Mouse (Mus musculus): Measurements from ENCODE around the gene Map3k4. TPM values are rescaled to one million over a fixed set of nuclear protein-coding genes. Genes with fewer than 3 reads are reported as not detected.

Map3k4 gene
- polyA plus RNA-seq, 1 experiment from 2014 or later: 35.6 TPM

DNA sequence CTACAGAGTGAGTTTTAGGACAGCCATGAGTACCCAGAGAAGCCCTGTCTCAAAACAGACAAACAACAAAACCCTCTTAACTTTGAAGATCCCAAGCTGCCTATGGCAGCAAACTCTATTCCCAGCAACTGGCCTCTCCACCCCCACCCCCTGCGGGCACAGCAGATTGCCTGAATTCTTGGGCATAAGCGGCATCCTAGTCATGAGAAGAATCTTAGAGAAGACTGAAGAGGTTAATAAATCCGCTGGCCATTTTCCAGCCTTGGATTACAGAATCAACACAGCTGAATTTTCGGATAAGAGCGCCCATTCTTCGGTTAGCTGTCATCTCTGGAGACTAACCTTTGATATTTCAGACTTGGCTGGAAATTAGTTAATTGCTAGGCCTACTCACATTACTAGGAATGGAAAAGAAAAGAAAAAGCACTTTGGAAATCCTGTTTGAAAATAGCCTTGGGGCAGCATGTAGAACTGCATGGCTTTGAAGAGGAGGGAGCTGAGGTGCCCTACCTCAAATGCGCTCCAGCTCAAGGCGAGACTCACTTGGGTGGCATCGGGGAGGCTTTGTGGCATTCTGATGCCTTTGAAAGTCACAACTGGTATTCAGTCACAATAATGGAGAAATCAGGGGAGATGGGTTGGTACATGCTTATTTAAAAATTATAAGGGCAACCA is 25.2 kb upstream of the Map3k4 start:
- 63% methylated on average over 9 of the region's 9 CpGs for WGBS
- Histone ChIP-seq H3K4me3 (replicated peaks; ENCODE audit: low read length) (no peak overlapping the region), H3K9ac (ENCODE audit: low read length) (no peak overlapping the region), H3K27me3 (ENCODE audit: control insufficient read depth, insufficient read depth, low read length) (no peaks in the 10 kb centered on the region), H3K36me3 (ENCODE audit: control insufficient read depth, insufficient read depth, low read length) (no peaks in the 10 kb centered on the region), H3K4me1 (ENCODE audit: control insufficient read depth, insufficient read depth, low read length) (no peaks in the 10 kb centered on the region), H3K27ac (ENCODE audit: low read length) (peak overlapping the region; percentile 17; the same call in 1 of the 2 replicates), H3K4me2 (ENCODE audit: low read depth, low read length) (no peak overlapping the region), H3K9me3 (replicated peaks; ENCODE audit: control insufficient read depth, low read length) (peaks cover 9% of the 10 kb centered on the region; the same call in 1 of the 2 replicates)
- no peak for ATAC-seq (ENCODE audit: insufficient read depth, low FRiP score)

DNA sequence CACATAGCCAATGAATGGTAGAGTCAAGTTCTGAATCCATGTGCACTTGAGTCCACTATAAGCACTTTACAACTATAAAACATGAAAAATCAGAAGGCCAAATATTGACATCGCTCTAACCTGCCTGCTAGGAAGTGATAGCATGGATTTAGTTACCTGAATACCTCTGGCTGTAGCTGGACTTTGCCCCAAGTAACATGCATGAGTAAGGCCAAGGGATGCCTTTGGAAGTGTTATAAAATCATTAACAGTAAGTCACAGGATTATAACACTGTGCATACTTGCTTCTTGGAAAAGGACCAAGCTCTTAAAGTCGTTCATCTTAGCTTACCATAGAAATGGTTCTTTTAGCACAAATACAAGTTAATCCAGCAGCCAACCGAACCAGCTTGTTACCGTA is 18.6 kb upstream of the Map3k4 start:
- H3K4me2 ChIP-seq (ENCODE audit: low read depth, low read length): no peak overlapping the region
- peaks cover 9% of the 10 kb centered on the region; the same call in 1 of the 2 replicates for H3K9me3 ChIP-seq (replicated peaks; ENCODE audit: control insufficient read depth, low read length)
- no peak overlapping the region for H3K9ac ChIP-seq (ENCODE audit: low read length)
- peak; percentile 53; the same call in 1 of the 2 replicates for ATAC-seq (ENCODE audit: insufficient read depth, low FRiP score)
- 47% methylated on average over 4 of the region's 4 CpGs for WGBS
- H3K4me3 ChIP-seq (replicated peaks; ENCODE audit: low read length): no peak overlapping the region
- H3K4me1 ChIP-seq (ENCODE audit: control insufficient read depth, insufficient read depth, low read length): peaks cover 10% of the 10 kb centered on the region; the same call in 1 of the 2 replicates
- H3K27me3 ChIP-seq (ENCODE audit: control insufficient read depth, insufficient read depth, low read length): no peaks in the 10 kb centered on the region
- H3K27ac ChIP-seq (ENCODE audit: low read length): no peak overlapping the region
- no peaks in the 10 kb centered on the region for H3K36me3 ChIP-seq (ENCODE audit: control insufficient read depth, insufficient read depth, low read length)

DNA sequence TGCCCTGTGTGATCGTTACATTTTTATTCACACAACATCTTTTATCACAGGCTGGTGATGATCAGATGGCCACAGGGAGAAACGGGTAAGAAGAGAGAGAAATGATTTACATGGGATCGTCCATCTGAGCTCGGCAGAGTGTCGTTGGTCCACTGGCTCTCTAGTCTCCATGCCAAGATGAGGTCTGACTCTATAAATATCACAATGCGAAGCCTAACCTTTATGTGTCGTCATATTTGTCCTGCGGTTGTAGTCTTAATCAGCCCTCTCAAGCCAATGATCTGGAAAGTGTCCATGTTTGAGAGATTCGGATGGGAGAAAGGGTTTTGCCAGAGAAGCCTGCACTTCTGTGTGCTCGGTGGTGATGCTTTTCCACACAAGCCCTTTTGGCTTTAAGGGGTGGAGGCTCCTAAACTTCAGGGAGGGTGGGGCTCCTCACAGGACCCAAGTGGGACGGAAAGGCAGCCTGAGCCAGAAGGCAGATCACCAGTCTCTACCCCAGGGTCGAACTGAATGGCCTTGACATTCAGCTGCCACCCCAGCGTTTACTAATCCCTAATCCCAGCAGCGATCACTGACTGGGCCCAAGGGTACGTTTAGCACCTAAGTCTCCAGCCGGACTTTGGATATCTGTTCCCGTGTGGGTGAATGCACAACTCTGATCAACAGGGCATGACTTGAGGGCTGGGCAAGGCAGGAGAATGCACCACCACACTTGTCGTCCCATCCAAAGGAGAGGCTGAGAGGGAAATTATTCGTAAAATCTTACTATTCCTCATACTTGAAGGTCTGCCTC is 17.7 kb upstream of the Map3k4 start:
- Histone ChIP-seq H3K4me1 (ENCODE audit: control insufficient read depth, insufficient read depth, low read length) (peaks cover 10% of the 10 kb centered on the region; the same call in 1 of the 2 replicates), H3K9me3 (replicated peaks; ENCODE audit: control insufficient read depth, low read length) (peaks cover 9% of the 10 kb centered on the region; the same call in 1 of the 2 replicates), H3K27ac (ENCODE audit: low read length) (no peak overlapping the region), H3K9ac (ENCODE audit: low read length) (no peak overlapping the region), H3K36me3 (ENCODE audit: control insufficient read depth, insufficient read depth, low read length) (no peaks in the 10 kb centered on the region), H3K4me3 (replicated peaks; ENCODE audit: low read length) (no peak overlapping the region), H3K4me2 (ENCODE audit: low read depth, low read length) (no peak overlapping the region), H3K27me3 (ENCODE audit: control insufficient read depth, insufficient read depth, low read length) (no peaks in the 10 kb centered on the region)
- WGBS: 79% methylated on average over 19 of the region's 19 CpGs
- no peak; the same call in 1 of the 2 replicates for ATAC-seq (ENCODE audit: insufficient read depth, low FRiP score)

DNA sequence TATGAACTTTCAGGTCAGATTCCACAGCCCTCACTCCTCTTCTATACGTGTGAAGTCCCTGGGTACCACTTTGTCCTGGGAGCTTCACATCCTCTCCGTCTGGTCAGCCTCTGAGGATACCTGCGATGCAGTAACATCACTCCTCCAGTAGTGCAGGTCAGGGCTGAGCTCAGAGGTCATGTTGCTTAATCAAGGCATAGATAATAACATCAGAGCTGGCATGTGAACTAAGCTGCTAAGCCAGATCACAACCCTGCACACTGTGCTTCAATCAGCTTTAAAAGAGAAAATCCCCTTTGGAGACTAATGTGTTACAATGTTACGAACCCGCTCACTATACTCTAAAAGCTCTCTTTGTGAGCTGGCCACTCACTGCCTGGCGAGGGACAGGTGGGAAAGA is 16.5 kb upstream of the Map3k4 start:
- Histone ChIP-seq H3K27ac (ENCODE audit: low read length) (no peak overlapping the region), H3K9me3 (replicated peaks; ENCODE audit: control insufficient read depth, low read length) (peaks cover 9% of the 10 kb centered on the region; the same call in 1 of the 2 replicates), H3K9ac (ENCODE audit: low read length) (no peak overlapping the region), H3K4me1 (ENCODE audit: control insufficient read depth, insufficient read depth, low read length) (peaks cover 10% of the 10 kb centered on the region; the same call in 1 of the 2 replicates), H3K27me3 (ENCODE audit: control insufficient read depth, insufficient read depth, low read length) (no peaks in the 10 kb centered on the region), H3K4me3 (replicated peaks; ENCODE audit: low read length) (no peak overlapping the region), H3K36me3 (ENCODE audit: control insufficient read depth, insufficient read depth, low read length) (no peaks in the 10 kb centered on the region), H3K4me2 (ENCODE audit: low read depth, low read length) (no peak overlapping the region)
- no peak for ATAC-seq (ENCODE audit: insufficient read depth, low FRiP score)
- WGBS: 53% methylated on average over 6 of the region's 6 CpGs

DNA sequence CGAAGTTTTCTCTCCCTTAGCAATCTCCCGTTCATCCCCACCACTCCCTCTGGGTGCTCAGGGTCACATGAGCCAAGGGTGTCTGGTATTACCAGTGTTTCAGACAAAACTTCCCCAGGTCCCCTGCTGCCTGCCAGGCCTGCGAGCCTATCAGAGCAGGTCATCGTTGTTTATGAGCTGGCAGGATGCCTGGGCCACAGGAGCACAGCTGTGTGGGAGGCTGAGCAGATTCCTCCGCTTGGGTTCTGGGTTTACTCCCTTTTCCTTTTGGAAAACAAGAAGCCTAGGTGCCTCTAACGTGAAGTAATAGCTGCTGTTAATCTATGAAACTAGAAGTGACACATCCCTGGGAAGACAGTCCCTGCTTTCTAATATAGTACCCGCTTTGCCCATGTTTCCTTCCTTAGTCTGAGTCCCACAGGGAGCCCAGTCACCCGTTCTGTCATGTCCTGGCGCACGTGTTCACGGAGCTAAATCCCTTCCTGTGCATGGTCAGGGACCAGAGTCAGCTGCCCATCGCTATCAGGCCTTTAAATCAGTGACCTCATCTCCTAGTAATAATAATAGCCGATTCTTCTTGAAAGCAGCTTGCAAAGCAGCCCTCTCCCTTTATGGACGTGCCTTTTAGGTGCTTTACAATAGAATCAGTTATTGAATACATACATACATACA is 9.4 kb upstream of the Map3k4 start:
- no peaks in the 10 kb centered on the region for H3K36me3 ChIP-seq (ENCODE audit: control insufficient read depth, insufficient read depth, low read length)
- peaks cover 16% of the 10 kb centered on the region for H3K4me1 ChIP-seq (ENCODE audit: control insufficient read depth, insufficient read depth, low read length)
- peak overlapping the region; percentile 16; the same call in 1 of the 2 replicates for H3K4me2 ChIP-seq (ENCODE audit: low read depth, low read length)
- no peaks in the 10 kb centered on the region for H3K9me3 ChIP-seq (replicated peaks; ENCODE audit: control insufficient read depth, low read length)
- peak overlapping the region; percentile 44 for H3K9ac ChIP-seq (ENCODE audit: low read length)
- 24% methylated on average over 14 of the region's 14 CpGs for WGBS
- no peaks in the 10 kb centered on the region for H3K27me3 ChIP-seq (ENCODE audit: control insufficient read depth, insufficient read depth, low read length)
- no peak overlapping the region for H3K4me3 ChIP-seq (replicated peaks; ENCODE audit: low read length)
- ATAC-seq (ENCODE audit: insufficient read depth, low FRiP score): peak; percentile 75; the same call in 1 of the 2 replicates
- H3K27ac ChIP-seq (ENCODE audit: low read length): peak overlapping the region; percentile 39; the same call in 1 of the 2 replicates

DNA sequence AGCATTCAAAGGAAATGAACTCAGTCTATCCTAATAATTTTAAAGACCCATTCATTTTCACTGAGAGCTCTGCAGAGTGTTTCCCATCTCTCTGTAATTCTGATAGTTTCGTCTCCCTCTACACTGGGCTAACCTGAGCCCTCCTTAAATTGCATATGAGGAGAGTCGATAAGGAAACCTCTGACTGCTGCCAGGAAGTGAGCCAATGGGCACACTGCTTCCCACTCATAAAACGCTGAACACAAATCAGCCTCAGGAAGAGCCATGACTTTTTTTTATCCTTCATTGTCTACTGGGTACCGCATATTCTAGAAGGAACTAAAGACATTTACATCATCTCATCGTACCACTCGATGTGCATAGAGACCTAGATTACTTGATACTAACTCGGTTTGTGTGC is 1.2 kb upstream of the Map3k4 start:
- Histone ChIP-seq H3K27me3 (ENCODE audit: control insufficient read depth, insufficient read depth, low read length) (no peaks in the 10 kb centered on the region), H3K27ac (ENCODE audit: low read length) (no peak overlapping the region), H3K4me2 (ENCODE audit: low read depth, low read length) (no peak overlapping the region), H3K9me3 (replicated peaks; ENCODE audit: control insufficient read depth, low read length) (no peaks in the 10 kb centered on the region), H3K9ac (ENCODE audit: low read length) (no peak overlapping the region), H3K4me1 (ENCODE audit: control insufficient read depth, insufficient read depth, low read length) (peaks cover 16% of the 10 kb centered on the region), H3K36me3 (ENCODE audit: control insufficient read depth, insufficient read depth, low read length) (no peaks in the 10 kb centered on the region), H3K4me3 (replicated peaks; ENCODE audit: low read length) (no peak overlapping the region)
- WGBS: 83% methylated on average over 7 of the region's 7 CpGs
- no peak for ATAC-seq (ENCODE audit: insufficient read depth, low FRiP score)

DNA sequence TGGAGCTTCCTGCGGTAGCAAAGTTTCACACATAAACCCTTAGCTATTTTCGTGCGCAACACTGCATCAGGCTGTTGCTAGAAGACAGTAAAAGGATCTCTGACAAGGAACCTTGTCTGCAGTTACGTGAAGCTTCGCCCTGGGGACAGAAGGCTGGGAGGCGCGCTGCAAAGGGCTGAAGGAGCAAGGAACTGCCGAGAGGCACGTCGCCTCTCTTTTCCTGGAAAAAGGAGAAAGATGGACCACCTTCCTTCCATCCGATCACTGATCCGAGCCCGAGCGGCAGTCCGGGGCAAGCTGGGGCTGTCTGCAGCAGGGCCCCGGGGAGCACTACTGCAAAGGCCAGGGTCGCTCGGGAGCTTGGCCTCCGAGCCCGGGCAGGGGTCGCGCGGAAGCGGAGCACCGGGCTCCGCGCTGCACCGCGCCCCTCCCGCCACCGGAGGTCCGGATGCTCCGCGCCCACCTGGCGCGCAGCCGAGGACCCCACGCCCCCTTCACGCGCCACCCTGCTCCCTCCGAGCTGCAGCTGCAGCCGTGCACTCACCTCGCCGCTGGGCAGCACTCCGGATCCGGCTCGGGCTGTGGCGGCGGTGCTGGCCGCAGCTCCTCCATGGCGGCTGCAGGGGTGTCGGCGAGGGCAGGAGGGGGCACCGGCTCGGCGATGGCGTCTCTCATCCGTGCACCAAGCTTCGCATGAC is 493 bp downstream of the Map3k4 start:
- peak; percentile 74 for ATAC-seq (ENCODE audit: insufficient read depth, low FRiP score)
- H3K9ac ChIP-seq (ENCODE audit: low read length): peak overlapping the region; percentile 96
- H3K4me3 ChIP-seq (replicated peaks; ENCODE audit: low read length): peak overlapping the region; percentile 88
- no peaks in the 10 kb centered on the region for H3K36me3 ChIP-seq (ENCODE audit: control insufficient read depth, insufficient read depth, low read length)
- peak overlapping the region; percentile 90 for H3K27ac ChIP-seq (ENCODE audit: low read length)
- peak overlapping the region; percentile 71 for H3K4me2 ChIP-seq (ENCODE audit: low read depth, low read length)
- H3K4me1 ChIP-seq (ENCODE audit: control insufficient read depth, insufficient read depth, low read length): peaks cover 21% of the 10 kb centered on the region
- no peaks in the 10 kb centered on the region for H3K9me3 ChIP-seq (replicated peaks; ENCODE audit: control insufficient read depth, low read length)
- WGBS: under 1% methylated on average over 59 of the region's 59 CpGs
- no peaks in the 10 kb centered on the region for H3K27me3 ChIP-seq (ENCODE audit: control insufficient read depth, insufficient read depth, low read length)

DNA sequence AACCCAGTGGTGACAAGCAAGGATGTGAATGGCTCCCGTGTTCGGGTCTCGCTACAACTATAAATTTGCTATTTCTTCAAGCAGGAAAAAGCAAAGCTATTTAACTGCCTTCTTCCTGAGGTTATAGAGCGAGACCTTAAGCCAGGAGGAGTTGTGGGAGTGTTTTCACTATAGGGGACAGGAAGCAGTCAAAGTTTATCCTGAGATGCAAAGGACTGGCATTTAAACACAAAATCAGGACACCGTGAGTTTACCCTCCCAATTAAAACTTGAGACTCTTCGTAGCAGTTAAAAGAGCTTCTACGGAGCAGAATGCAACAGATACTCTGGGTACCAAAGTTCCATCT is 1.0 kb downstream of the Map3k4 start:
- H3K9me3 ChIP-seq (replicated peaks; ENCODE audit: control insufficient read depth, low read length): no peaks in the 10 kb centered on the region

More for the DNA sequence above, 1.0 kb downstream of the Map3k4 start:
- ATAC-seq (ENCODE audit: insufficient read depth, low FRiP score): no peak
- H3K4me1 ChIP-seq (ENCODE audit: control insufficient read depth, insufficient read depth, low read length): peaks cover 21% of the 10 kb centered on the region
- H3K36me3 ChIP-seq (ENCODE audit: control insufficient read depth, insufficient read depth, low read length): no peaks in the 10 kb centered on the region
- H3K9ac ChIP-seq (ENCODE audit: low read length): peak overlapping the region; percentile 96
- H3K4me2 ChIP-seq (ENCODE audit: low read depth, low read length): peak overlapping the region; percentile 71
- WGBS: 12% methylated on average over 7 of the region's 7 CpGs
- H3K27me3 ChIP-seq (ENCODE audit: control insufficient read depth, insufficient read depth, low read length): no peaks in the 10 kb centered on the region
- H3K27ac ChIP-seq (ENCODE audit: low read length): peak overlapping the region; percentile 90
- H3K4me3 ChIP-seq (replicated peaks; ENCODE audit: low read length): peak overlapping the region; percentile 88
